In the genomic region with DNA sequence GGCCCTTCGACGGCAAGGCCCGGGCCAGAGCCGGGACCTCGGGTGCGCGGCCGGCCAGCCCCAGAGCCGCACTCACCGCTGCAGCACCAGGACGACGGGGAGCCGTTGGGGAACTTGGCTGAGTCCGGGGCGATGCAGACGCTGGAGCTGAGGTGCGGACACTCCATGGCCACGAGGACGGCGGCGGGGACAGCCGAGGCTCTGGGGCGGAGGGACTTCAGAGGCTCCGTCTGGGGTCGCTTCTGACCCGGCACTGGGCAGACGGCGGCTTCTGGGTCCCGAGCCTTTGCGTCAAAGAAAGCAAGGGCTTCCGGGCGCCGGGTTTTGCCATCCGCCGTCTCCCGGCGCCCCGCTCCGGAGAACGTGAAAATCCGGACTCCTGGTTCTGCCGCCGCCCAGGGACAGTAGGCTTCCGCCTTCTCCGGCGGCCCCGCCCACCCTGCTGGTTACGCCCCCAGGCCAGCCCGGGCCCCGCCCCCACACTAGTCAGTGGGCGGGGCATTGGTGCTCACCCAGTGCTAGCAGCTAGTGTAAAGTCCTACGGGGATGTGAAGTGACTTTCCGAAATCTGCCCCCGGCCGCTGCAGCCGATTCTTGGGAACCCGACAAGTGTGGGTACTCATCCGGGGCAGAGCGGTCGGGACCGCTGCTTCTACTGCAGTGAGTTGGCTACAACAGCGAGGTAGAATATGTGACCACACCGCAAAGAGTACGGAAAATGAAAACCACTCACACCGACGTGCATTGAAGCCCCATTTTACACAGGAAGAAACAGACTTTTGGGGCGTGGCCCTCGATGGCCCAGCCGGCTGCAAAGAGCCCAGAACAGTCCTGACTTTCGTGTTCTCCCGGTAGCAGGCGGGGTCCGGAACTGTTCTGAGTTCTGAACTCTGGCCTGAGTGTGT, we compare ENCODE assay signal across 7 mouse cellular contexts. TPM values are rescaled to one million over a fixed set of nuclear protein-coding genes. Genes with fewer than 3 reads are reported as not detected.
DNase-seq lines count a peak whose midpoint lies in the region; ATAC-seq lines count a peak whose summit lies in the region.

A gene (minus strand): TSS at position 435 of the 905 bp plus-strand sequence.

- ATAC-seq in embryonic facial prominence, embryonic 11.5 days (replicated peaks; ENCODE audit: insufficient number of reproducible peaks, low FRiP score, low TSS enrichment, low read depth), result peak; percentile 85
- ATAC-seq in limb, embryonic 11.5 days (ENCODE audit: insufficient number of reproducible peaks, low FRiP score, low TSS enrichment, low read depth), result peak; percentile 88
- ATAC-seq in midbrain, embryonic 14.5 days (ENCODE audit: low FRiP score, low TSS enrichment), result peak; percentile 93

- peak within 1 kb of the TSS; percentile 100 for H3K9ac ChIP-seq in embryonic facial prominence, embryonic 11.5 days (replicated peaks; ENCODE audit: low read length)
- peak within 1 kb of the TSS; percentile 99 for H3K9ac ChIP-seq in limb, embryonic 11.5 days (ENCODE audit: low read length)
- peak within 1 kb of the TSS; percentile 97 for H3K9ac ChIP-seq in midbrain, embryonic 14.5 days (replicated peaks; ENCODE audit: low read length)

- H3K4me1 ChIP-seq in embryonic facial prominence, embryonic 11.5 days (ENCODE audit: control insufficient read depth, insufficient read depth, low read length), result no peaks in the 10 kb centered on the region; the same call in 1 of the 2 replicates
- peaks cover 37% of the 10 kb centered on the region for H3K4me1 ChIP-seq in limb, embryonic 11.5 days (ENCODE audit: control insufficient read depth, insufficient read depth, low read length)
- peaks cover 22% of the 10 kb centered on the region for H3K4me1 ChIP-seq in midbrain, embryonic 14.5 days (ENCODE audit: control insufficient read depth, insufficient read depth, low read length)

- DNase-seq in adrenal gland, postnatal 14 days, result peak; percentile 98
- DNase-seq in embryonic facial prominence, embryonic 11.5 days (ENCODE audit: low spot score), result peak; percentile 97
- peak; percentile 100 for DNase-seq in heart, adult 11 months
- peak; percentile 99 for DNase-seq in kidney, adult 18-20 months
- DNase-seq in limb, embryonic 11.5 days (ENCODE audit: low spot score), result peak; percentile 99
- DNase-seq in midbrain, embryonic 14.5 days, result peak; percentile 97
- peak; percentile 95 to 96 for DNase-seq in spleen, adult 18-20 months

- peak within 1 kb of the TSS; percentile 66 for H3K4me2 ChIP-seq in embryonic facial prominence, embryonic 11.5 days (ENCODE audit: low read depth, low read length)
- H3K4me2 ChIP-seq in limb, embryonic 11.5 days (ENCODE audit: low read depth, severe bottlenecking), result peak within 1 kb of the TSS; percentile 49
- peak within 1 kb of the TSS; percentile 83 for H3K4me2 ChIP-seq in midbrain, embryonic 14.5 days (ENCODE audit: low read length)

- H3K4me3 ChIP-seq in embryonic facial prominence, embryonic 11.5 days (ENCODE audit: low read depth, low read length), result peak within 1 kb of the TSS; percentile 98
- peak within 1 kb of the TSS; percentile 88 for H3K4me3 ChIP-seq in limb, embryonic 11.5 days (ENCODE audit: low read depth, low read length)
- H3K4me3 ChIP-seq in midbrain, embryonic 14.5 days (replicated peaks; ENCODE audit: low read depth, low read length), result peak within 1 kb of the TSS; percentile 91

- H3K9me3 ChIP-seq in embryonic facial prominence, embryonic 11.5 days (replicated peaks; ENCODE audit: control insufficient read depth, low read length), result no peaks in the 10 kb centered on the region
- H3K9me3 ChIP-seq in limb, embryonic 11.5 days (ENCODE audit: control insufficient read depth, low read length), result no peaks in the 10 kb centered on the region
- no peaks in the 10 kb centered on the region for H3K9me3 ChIP-seq in midbrain, embryonic 14.5 days (ENCODE audit: control insufficient read depth, low read length)

- H3K27me3 ChIP-seq in embryonic facial prominence, embryonic 11.5 days (ENCODE audit: control insufficient read depth, insufficient read depth, low read length), result no peaks in the 10 kb centered on the region
- no peaks in the 10 kb centered on the region for H3K27me3 ChIP-seq in limb, embryonic 11.5 days (ENCODE audit: control insufficient read depth, insufficient read depth, low read length)
- H3K27me3 ChIP-seq in midbrain, embryonic 14.5 days (ENCODE audit: control insufficient read depth, insufficient read depth, low read length), result no peaks in the 10 kb centered on the region

- H3K36me3 ChIP-seq in embryonic facial prominence, embryonic 11.5 days (replicated peaks; ENCODE audit: control insufficient read depth, insufficient read depth, low read depth, low read length), result no peaks in the 10 kb centered on the region
- H3K36me3 ChIP-seq in limb, embryonic 11.5 days (ENCODE audit: control insufficient read depth, insufficient read depth, low read length), result no peaks in the 10 kb centered on the region
- H3K36me3 ChIP-seq in midbrain, embryonic 14.5 days (ENCODE audit: control insufficient read depth, insufficient read depth, low read length), result no peaks in the 10 kb centered on the region

- H3K27ac ChIP-seq in embryonic facial prominence, embryonic 11.5 days (replicated peaks; ENCODE audit: low read depth, low read length), result peak within 1 kb of the TSS; percentile 91
- peak within 1 kb of the TSS; percentile 93 for H3K27ac ChIP-seq in limb, embryonic 11.5 days (replicated peaks; ENCODE audit: low read depth, low read length)
- peak within 1 kb of the TSS; percentile 94 for H3K27ac ChIP-seq in midbrain, embryonic 14.5 days (replicated peaks; ENCODE audit: low read depth, low read length)

- under 1% methylated on average over 70 of the region's 73 CpGs for WGBS in embryonic facial prominence, embryonic 11.5 days
- under 1% methylated on average over 73 of the region's 73 CpGs for WGBS in limb, embryonic 11.5 days
- under 1% methylated on average over 73 of the region's 73 CpGs for WGBS in midbrain, embryonic 14.5 days

RNA-seq across cellular contexts. Expression of the gene that starts here (rescaled TPM):
- 40.6 and 46.3 TPM in 2 replicates for total RNA-seq in adrenal gland, postnatal 14 days (2021)
- polyA plus RNA-seq in embryonic facial prominence, embryonic 11.5 days (2014; fragmentation: Nextera tagmentation; extraction: Ambion mirVana), result 106 and 113 TPM in 2 replicates
- 90.9 and 102 TPM in 2 replicates for polyA plus RNA-seq in limb, embryonic 11.5 days (2014; fragmentation: Nextera tagmentation; extraction: Ambion mirVana)
- 70.0 and 104 TPM in 2 replicates for polyA plus RNA-seq in midbrain, embryonic 14.5 days (2014; fragmentation: Nextera tagmentation; extraction: Ambion mirVana)

Comparison
In these comparisons a context has a peak if more than half of its experiments do, and no peak if none do; other contexts are left out.
1. Peak in every context shown above with its lines: DNase-seq, ATAC-seq, H3K4me3 ChIP-seq and H3K27ac ChIP-seq.